Mouse (Mus musculus): Measurements from ENCODE around the gene Cmss1.

- no peak for TF ChIP-seq GATA1 (IDR thresholded peaks at IDR 0.05; ENCODE audit: borderline replicate concordance, low read length)
- TF ChIP-seq FLI1 (IDR thresholded peaks at IDR 0.05; ENCODE audit: low read length), result no peak
Measured at GRCm38 (mm10) chr16:57330111-57330510, 276.6 kb downstream of the Cmss1 start.

Data from megakaryocyte, embryonic 14.5 days (primary cell).